Mouse (Mus musculus) cortical plate, adult 2 months (tissue): ENCODE results near the gene Cdh4. TPM values are rescaled to one million over a fixed set of nuclear protein-coding genes. Genes with fewer than 3 reads are reported as not detected.

ENCODE experiments used
- H3K27ac ChIP-seq: fragments of 200-500 bp; 2 replicates; pipeline ENCODE4 v1.5.1; 2012; ENCODE audit warnings: low read length, control low read depth, inconsistent platforms; ENCODE audit not compliant: insufficient read depth
- H3K4me1 ChIP-seq: fragments of 200-500 bp; 2 replicates; pipeline ENCODE4 v1.6.1; 2011; ENCODE audit warnings: low read length; ENCODE audit not compliant: control insufficient read depth, insufficient read depth
- H3K4me3 ChIP-seq: fragments of 200-500 bp; 2 replicates; pipeline ENCODE4 v1.5.1; 2011; ENCODE audit warnings: mild to moderate bottlenecking, low read length, control low read depth; ENCODE audit not compliant: insufficient read depth
- CTCF ChIP-seq: fragments of 200-500 bp; IDR thresholded peaks from 2 replicates; pipeline ENCODE4 v1.5.1; 2011; ENCODE audit warnings: mild to moderate bottlenecking, control low read depth, low read length; ENCODE audit not compliant: insufficient read depth; ENCODE audit errors: extremely low read depth
- POLR2A ChIP-seq: fragments of 200-500 bp; IDR thresholded peaks from 2 replicates; pipeline ENCODE4 v1.6.1; 2011; ENCODE audit warnings: mild to moderate bottlenecking, low read length, control low read depth; ENCODE audit not compliant: insufficient read depth; ENCODE audit errors: extremely low read depth
- polyA plus RNA-seq: library from polyadenylated mRNA; depleted of rRNA; stranded (reverse); fragments of >200 nt; gene quantifications from 2 replicates; pipeline ENCODE4 v1.2.3, GENCODE M21; 2012; rRNA removed

Gene Cdh4
- polyA plus RNA-seq, result 5.2 and 5.9 TPM in 2 replicates

DNA sequence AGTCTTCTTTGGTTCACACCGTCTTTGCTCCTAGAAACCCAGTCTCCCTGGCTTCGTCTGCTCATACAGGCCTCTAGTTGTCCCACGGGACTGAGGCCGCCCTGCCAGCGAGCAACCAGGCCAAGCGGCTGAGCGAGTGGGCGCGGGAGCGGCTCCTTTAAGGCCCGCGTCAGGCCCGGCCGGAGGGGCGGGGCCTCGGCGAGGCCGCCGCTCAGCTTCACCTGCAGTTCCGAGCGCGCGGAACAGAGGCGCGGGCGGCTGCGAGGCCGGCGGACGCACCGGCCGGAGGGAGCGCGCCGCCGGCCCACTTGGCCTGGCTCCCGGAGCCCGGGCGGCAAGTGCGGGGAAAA, at the start of gene Cdh4:
TSS of gene Cdh4 (plus strand) at position 241 of the 350 bp plus-strand sequence.
- H3K4me3 ChIP-seq, result peak within 1 kb of the TSS; percentile 56
- TF ChIP-seq CTCF (no peak), POLR2A (0 out of 2 replicates have a peak, but pooled peaks have one; percentile 21)
- H3K4me1 ChIP-seq, result no peaks in the 10 kb centered on the region; the same call in 1 of the 2 replicates
- 0 out of 2 replicates have a peak within 1 kb of the TSS, but pooled peaks have one; percentile 15 for H3K27ac ChIP-seq

- 0 out of 2 replicates have a peak, but pooled peaks cover 2% of the 10 kb centered on the region for H3K4me1 ChIP-seq
- TF ChIP-seq CTCF (no peak), POLR2A (no peak)
- H3K4me3 ChIP-seq, result no peak overlapping the region
- H3K27ac ChIP-seq, result no peak overlapping the region
These were observed 46.8 kb upstream of the Cdh4 start for GRCm38 (mm10) chr2:179395442-179395841.

DNA sequence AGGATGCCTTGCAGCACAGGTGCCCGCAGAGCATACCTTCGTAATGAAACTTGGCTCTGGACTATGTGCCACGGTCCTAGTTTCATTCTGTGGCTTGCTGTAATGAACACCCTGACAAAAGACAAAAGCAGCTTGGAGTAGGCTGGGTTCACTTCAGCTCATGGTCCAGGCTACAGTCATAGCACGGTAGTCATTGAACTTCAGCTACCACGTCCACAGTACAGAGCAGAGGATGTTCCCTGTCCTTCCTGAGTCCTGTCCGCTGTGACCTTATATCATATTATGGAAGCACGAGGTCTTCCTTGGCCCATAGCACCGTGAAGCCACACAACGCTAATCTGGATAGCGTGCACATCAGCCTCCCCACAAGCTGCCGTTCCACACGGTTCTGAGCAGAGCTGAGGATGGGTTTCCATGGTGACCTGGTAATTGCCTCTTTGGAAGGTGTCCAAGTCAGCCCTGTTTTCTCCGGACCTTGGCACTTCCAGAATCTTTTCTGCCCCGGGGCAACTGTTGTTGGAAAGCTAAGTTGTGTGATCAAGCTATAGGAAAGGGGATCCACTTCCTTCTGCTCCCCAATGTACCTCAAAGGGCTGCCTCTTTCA, 42.5 kb upstream of the Cdh4 start:
- TF ChIP-seq POLR2A, result no peak
- TF ChIP-seq CTCF, result no peak
- Histone ChIP-seq H3K4me1 (no peaks in the 10 kb centered on the region), H3K4me3 (no peak overlapping the region), H3K27ac (no peak overlapping the region)

DNA sequence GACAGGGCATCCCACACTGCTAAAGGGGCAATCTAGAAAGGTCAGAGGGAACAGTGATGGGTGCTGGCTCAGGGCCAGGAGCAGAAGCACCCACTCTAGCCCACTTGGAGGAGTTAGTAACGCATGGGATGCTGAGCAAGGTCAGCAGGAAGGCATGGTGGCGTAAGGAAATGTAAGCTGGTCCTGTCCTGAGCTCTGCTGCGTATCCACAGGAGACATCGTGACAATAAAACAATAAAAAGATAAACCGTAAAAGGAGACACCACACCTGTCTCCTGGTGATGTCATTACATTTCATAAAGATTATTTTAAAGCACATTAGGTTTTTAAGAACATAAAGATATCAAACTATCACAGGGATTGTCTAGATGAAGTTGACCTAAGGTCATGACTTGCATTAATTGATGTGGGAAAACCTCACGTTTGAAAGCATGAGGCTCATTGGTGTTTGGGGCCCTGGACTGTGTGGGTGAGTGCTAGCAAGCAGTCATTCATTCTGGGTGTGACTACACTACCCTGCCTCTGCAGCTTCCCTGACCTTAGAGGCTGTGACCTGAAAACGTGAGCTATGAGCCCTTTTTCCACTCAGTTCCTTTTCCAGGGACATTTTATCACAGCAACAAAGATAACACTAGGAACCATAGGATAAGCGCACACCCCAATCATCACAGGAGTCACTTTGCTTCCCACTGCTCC, 31.2 kb upstream of the Cdh4 start:
- H3K4me3 ChIP-seq, result no peak overlapping the region
- TF ChIP-seq POLR2A (no peak), CTCF (no peak)
- H3K27ac ChIP-seq, result no peak overlapping the region
- H3K4me1 ChIP-seq, result no peaks in the 10 kb centered on the region

GRCm38 (mm10) chr2:179412966-179413365, 29.3 kb upstream of the Cdh4 start:
- H3K27ac ChIP-seq, result no peak overlapping the region
- TF ChIP-seq CTCF (no peak), POLR2A (no peak)
- H3K4me1 ChIP-seq, result no peaks in the 10 kb centered on the region
- H3K4me3 ChIP-seq, result no peak overlapping the region

GRCm38 (mm10) chr2:179414253-179414652, 28.0 kb upstream of the Cdh4 start:
- no peaks in the 10 kb centered on the region for H3K4me1 ChIP-seq
- H3K27ac ChIP-seq, result no peak overlapping the region
- no peak for TF ChIP-seq POLR2A
- TF ChIP-seq CTCF, result no peak
- H3K4me3 ChIP-seq, result no peak overlapping the region

- TF ChIP-seq CTCF (no peak), POLR2A (no peak)
- Histone ChIP-seq H3K4me3 (no peak overlapping the region), H3K27ac (no peak overlapping the region), H3K4me1 (no peaks in the 10 kb centered on the region)
These were observed 27.5 kb upstream of the Cdh4 start for GRCm38 (mm10) chr2:179414704-179415103.

GRCm38 (mm10) chr2:179415892-179416403, 26.3 kb upstream of the Cdh4 start:
- Histone ChIP-seq H3K27ac (no peak overlapping the region), H3K4me3 (no peak overlapping the region), H3K4me1 (no peaks in the 10 kb centered on the region)
- no peak for TF ChIP-seq POLR2A
- TF ChIP-seq CTCF, result no peak

DNA sequence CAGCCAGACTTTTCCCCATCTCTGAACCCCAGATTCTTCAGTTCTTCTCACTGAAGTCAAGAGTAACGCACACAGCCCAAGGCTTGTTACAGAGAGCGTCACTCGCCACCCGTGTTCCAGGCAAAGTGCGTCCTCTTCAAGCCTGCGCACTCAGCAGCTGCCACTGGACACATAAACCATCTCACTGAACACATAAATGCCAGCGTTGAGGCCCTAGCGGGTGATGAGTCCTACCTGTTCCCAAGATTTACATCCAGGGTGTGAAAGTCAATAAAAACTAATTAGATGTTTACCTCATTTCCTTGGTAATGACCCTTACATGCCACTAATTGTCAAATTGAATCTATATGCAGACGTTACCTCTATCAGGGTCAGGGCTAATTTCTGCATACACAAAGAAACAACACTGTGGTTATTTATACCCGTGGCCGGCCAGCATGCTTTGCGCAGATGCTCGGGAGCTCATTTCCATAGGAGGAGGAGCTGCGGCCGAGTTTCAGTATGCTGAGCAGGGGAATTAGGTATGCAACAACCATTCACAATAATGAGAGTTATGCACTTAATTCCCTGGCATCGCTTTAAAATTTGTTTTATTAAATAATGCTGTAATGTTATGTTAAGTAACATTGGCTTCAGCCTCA, 25.5 kb upstream of the Cdh4 start:
- H3K4me1 ChIP-seq, result no peaks in the 10 kb centered on the region
- TF ChIP-seq CTCF, result no peak
- no peak for TF ChIP-seq POLR2A
- H3K27ac ChIP-seq, result no peak overlapping the region
- H3K4me3 ChIP-seq, result no peak overlapping the region

- Histone ChIP-seq H3K27ac (no peak overlapping the region), H3K4me3 (no peak overlapping the region), H3K4me1 (0 out of 2 replicates have a peak, but pooled peaks cover 2% of the 10 kb centered on the region)
- TF ChIP-seq POLR2A (no peak), CTCF (no peak)
These were observed 16.6 kb upstream of the Cdh4 start for GRCm38 (mm10) chr2:179425602-179426001.
